Mouse (Mus musculus) ovary, postnatal 36 days (tissue): ENCODE results near the gene Ly6c1.
"Not testable (repeated sequence)": the region's sequence is repeated elsewhere in the genome, so short reads cannot be mapped to it uniquely, and the experiment has no call there.

Experiments
- DNase-seq: peaks from one replicate; pipeline ENCODE4 v3.0.0; 2022; ENCODE audit warnings: low spot score, mixed read lengths

The Ly6c1 gene

DNA sequence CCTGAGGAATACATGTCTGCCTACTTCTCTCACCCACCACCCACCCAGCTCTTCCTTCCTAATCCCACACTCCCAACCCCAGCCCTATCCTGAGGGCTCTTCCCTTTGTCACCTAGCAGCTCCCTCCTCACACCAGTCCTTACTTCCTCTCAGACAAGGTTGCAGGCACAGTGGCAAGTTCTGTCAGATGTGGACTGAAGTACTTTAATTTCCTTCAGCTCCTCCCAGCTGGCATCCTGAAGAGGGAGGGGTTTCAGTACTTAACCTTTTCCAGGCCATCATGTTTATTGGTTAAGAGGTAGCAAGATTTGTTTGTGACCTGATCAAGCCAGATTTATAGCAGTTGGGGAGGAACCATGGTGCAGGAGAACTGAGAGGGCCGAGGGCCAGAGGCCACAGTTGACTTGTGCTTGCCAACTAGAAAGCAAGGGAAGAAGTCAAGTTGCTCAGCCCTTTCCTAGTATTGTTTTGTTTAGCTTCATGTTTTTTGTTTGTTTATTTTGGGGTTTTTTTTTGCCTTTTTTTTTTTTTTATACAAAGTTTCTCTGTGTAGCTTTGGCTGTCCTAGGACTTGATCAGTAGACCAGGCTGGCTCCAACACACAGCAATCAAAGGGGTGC lies at the start of gene Ly6c1:
Ly6c1 (minus strand) TSS at position 189 of the 620 bp plus-strand sequence.
- not testable (repeated sequence) for DNase-seq

DNA sequence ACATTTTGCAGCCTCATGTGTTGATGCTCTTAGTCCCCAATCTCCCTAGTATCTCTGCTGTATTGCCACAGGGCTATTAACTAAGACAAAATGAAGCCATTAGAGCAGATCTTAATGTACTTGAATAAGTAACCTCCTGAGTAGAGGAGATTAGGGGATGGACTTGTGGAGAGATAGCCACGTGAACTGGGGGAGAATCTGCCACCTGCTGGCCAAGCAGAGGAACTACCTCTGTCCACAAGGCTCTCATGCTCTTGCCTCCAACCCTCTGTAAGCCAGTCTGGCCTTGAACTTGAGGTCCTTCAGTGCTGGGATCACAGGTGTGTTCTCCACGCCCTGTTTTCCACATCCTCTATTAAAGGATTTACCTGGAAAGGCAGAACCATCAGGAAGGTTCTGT lies 39.4 kb upstream of the Ly6c1 start:
- DNase-seq = not testable (repeated sequence)

DNA sequence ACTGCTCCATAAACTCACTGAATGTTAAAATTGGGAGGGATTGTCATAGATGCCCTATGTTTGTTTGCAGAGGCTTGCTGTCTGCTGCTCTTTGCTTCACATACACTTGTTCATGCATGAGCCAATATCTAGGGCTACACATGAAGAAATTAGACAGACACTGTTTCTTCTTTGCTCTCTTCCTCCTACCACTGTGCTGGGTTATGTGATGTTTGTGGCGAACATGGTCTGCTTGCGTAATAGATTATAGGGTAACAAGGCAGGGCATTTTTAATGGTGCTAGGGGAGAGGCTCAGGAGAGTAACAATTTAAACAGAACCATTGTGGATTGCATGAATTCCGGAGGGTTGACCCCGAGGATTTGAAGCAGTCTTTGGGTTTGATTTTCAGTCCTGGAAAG lies 21.3 kb upstream of the Ly6c1 start:
- DNase-seq = no peak

DNA sequence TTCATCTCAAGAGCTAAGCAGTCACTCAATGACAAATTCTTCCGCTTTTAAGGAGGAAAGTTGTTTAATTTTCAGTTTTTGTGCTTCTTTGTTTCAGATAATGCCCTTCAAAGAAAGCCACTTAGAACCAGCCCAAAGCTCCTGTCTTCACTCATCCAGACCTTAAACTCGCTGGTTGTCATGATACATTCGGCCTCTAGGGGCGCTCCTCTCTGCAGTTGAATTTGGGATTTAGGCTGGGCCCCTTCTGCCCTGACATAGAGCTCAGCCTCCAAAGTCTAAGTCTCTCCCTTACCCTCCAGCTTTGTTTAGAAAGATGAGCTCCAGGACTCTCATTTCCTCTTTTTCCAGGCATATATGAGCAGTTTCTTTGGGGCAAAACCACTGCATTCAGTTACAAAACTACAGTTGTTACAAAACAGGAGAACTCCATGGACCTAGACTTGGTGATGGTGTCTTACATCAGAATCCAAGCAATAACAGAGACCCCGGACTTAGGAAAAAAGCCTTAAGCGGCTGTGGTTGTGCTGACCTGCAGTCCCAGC lies 13.5 kb upstream of the Ly6c1 start:
- peak; percentile 42 for DNase-seq

DNA sequence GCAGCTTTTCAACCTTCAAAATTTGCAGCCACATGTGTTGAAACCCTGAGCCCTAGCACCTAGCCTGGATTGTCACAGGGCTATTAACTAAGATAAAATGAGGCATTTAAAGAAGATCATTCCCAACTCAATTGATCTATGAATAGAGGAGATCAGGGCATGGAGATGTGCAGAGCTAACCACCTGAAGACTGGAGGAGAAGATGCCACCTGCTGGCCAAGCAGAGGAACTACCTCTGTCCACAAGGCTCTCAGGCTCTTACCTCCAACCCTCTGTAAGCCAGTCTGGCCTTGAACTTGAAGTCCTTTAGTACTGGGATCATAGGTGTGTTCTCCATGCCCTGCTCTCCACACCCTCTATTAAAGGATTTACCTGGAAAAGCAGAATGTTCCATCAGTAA lies 11.9 kb upstream of the Ly6c1 start:
- peak; percentile 32 for DNase-seq

GRCm38 (mm10) chr15:75055985-75056384 lies 7.4 kb upstream of the Ly6c1 start:
- no peak for DNase-seq

DNA sequence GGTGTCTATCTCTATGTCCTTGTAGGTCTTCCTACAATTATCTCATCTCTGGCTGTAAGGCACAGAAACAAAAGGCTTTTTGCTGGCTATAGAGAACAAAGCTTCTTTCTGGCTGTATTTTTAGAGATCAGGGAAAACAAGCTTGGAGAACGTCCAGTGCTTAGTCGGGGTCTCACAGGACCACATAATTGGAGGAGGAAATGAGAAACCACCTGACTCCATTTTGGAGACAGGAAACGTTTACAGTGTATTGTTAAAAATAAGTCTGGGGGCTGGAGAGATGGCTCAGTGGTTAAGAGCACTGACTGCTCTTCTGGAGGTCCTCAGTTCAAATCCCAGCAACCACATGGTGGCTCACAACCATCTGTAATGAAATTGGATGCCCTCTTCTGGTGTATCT lies 6.8 kb upstream of the Ly6c1 start:
- not testable (repeated sequence) for DNase-seq

- DNase-seq = not testable (repeated sequence)
These were observed 3.8 kb upstream of the Ly6c1 start for GRCm38 (mm10) chr15:75052414-75052813.

- not testable (repeated sequence) for DNase-seq
These were observed 2.5 kb upstream of the Ly6c1 start for GRCm38 (mm10) chr15:75051141-75051540.

- not testable (repeated sequence) for DNase-seq
These were observed 2.0 kb upstream of the Ly6c1 start for GRCm38 (mm10) chr15:75050593-75050992.

DNA sequence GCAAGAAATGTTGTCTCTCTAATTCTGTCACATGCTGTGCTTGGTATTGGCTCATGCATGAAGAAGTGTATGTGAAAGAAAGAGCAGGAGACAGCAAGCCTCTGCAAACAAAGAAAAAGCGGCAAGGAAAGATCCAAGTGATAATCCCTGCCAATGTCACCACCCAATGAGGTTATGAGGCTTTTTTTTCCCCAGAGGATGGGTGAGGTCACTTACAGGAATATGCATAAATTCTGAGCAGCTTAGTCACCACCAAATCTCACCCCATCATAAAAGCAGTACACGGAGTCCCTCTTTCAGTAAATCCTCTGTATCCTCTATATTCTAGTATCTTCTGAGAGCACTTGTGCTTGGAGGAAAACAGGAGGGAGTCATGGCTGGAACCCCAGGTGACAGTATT lies 1.2 kb upstream of the Ly6c1 start:
- DNase-seq = not testable (repeated sequence)

DNA sequence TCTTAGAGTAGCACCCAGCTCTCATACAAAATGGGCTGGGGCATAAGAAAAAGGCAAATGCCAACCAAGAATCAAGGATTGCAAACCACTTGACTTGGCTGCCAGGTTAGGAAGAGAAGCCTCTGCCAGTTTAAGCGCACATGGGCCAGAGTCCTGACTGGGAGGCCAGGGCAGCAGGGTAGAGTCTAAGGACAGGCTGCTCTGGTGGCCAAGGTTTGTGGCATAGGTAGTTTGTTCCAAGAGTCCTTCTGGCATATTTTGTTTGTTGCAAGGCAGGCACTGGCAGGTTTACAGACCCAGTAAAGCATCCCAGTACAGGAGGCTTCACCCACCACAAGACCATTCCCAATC lies 685 bp downstream of the Ly6c1 start:
- not testable (repeated sequence) for DNase-seq

- DNase-seq = not testable (repeated sequence)
These were observed 1.2 kb downstream of the Ly6c1 start for GRCm38 (mm10) chr15:75047313-75047969.

GRCm38 (mm10) chr15:75045501-75045900 lies 3.1 kb downstream of the Ly6c1 start:
- DNase-seq = not testable (repeated sequence)

DNA sequence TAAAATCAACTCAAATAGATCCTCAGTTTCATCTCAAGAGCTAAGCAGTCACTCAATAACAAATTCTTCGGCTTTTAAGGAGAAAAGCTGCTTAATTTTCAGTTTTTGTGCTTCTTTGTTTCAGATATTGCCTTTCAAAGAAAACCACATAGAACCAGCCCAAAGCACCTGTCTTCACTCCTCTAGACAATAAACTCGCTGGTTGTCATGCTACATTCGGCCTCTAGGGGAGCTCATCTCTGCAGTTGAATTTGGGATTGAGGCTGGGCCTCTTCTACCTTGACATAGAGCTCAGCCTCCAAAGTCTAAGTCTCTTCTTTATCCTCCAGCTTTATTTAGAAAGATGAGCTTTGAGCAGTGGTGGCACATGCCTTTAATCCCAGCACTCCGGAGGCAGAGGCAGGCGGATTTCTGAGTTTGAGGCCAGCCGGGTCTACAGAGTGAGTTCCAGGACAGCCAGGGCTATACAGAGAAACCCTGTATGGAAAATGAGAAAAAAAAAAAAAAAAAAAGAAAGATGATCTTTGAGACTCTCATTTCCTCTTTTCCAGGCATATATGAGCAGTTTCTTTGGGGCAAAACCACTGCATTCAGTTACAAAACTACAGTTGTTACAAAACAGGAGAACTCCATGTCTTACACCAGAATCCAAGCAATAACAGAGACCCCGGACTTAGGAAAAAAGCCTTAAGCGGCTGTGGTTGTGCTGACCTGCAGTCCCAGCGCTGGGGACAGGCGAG lies 27.4 kb downstream of the Ly6c1 start:
- not testable (repeated sequence) for DNase-seq

GRCm38 (mm10) chr15:75019446-75019845 lies 29.2 kb downstream of the Ly6c1 start:
- not testable (repeated sequence) for DNase-seq
